Mouse (Mus musculus): ENCODE data around the gene Hist1h2ad. TPM values are rescaled to one million over a fixed set of nuclear protein-coding genes. Genes with fewer than 3 reads are reported as not detected.
A peak's percentile ranks its signal among the peaks of the same experiment; 100 is the strongest.
"Not testable (repeated sequence)": the region's sequence is repeated elsewhere in the genome, so short reads cannot be mapped to it uniquely, and the experiment has no call there.

Hist1h2ad gene
- polyA plus RNA-seq, 1 experiment, result 1.9 TPM

DNA sequence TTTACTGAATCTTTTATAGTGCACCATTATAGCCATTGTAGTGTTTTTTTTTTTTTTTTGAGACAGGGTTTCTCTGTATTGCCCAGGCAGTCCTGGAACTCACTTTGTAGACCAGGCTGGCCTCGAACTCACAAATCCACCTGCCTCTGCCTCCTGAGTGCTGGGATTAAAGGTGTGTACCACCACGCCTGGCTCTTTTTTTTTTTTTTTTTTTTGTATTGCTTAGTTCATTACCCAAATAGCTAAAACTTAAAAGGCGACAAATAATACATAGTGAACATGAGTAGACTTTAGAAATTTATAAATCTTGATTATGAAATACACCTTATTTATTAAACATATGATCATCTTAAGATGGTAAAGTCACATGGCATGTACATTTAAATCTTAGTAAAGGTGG lies 32.7 kb upstream of the Hist1h2ad start:
- DNase-seq (ENCODE audit: low spot score), result no peak

DNA sequence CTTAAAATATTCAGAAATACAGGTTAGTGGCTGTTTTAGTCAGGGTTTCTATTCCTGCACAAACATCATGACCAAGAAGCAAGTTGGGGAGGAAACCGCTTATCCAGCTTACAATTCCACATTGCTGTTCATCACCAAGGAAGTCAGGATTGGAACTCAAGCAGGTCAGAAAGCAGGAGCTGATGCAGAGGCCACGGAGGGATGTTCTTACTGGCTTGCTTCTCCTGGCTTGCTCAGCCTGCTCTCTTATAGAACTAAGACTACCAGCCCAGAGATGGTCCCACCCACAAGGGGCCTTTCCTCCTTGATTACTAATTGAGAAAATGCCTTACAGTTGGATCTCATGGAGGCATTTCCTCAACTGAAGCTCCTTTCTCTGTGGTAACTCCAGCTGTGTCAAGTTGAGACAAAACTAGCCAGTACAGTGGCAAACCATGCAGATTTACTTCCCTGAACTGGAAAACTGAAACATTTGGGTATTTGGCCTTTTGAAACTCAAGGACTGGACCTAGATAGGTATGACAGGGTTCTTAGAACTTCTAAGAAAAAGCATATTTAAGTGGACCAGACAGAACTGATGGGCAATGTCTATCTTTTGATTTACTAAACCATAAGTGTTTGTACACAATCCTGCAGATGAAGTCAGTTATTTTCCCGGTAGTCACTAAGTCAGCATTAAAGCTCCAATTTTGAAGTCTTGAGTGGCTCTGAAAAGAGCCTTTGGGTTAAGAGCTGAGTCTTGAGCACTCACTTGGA lies 31.8 kb upstream of the Hist1h2ad start:
- DNase-seq (ENCODE audit: low spot score), result not testable (repeated sequence)

DNA sequence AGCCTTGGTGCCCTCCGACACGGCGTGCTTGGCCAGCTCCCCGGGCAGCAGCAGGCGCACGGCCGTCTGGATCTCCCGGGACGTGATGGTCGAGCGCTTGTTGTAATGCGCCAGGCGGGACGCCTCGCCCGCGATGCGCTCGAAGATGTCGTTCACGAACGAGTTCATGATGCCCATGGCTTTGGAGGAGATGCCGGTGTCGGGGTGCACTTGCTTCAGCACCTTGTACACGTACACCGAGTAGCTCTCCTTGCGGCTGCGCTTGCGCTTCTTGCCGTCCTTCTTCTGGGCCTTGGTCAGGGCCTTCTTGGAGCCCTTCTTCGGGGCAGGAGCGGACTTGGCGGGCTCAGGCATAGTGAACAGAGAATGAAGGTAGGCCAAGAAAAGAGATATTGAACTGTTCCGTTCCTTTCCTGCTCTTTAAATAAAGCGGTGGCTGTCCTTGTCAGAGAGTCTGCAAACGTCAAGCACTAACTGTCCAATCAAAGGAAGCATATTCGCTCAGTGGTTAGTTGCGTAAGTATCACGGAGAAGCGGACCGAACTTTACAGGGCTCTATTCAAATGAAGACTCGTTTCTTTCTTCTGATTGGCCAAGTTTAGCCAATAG lies 31.1 kb upstream of the Hist1h2ad start, which contains the start of gene Hist1h2bh:
Hist1h2bh (minus strand) TSS at position 394 of the 609 bp plus-strand sequence.
- peak; percentile 55 for DNase-seq (ENCODE audit: low spot score)

GRCm38 (mm10) chr13:23543965-23544786 lies 30.0 kb upstream of the Hist1h2ad start, which contains the start of gene Hist1h3f:
TSS of gene Hist1h3f (plus strand) at chr13:23544052.
- peak; percentile 65 for DNase-seq (ENCODE audit: low spot score)

DNA sequence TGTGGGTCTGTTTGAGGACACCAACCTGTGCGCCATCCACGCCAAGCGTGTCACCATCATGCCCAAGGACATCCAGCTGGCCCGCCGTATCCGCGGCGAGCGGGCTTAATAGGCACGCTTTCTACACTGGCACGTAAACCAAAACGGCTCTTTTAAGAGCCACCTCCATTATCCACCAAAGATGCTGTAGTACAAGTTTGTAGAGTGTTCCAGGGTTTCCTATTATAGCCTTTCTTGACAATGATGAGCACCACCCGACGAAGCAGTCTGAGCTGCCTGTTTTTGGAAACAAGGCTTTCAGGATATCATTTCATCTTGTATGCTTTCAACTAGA lies 29.4 kb upstream of the Hist1h2ad start:
- DNase-seq (ENCODE audit: low spot score), result not testable (repeated sequence)

GRCm38 (mm10) chr13:23546694-23547093 lies 27.5 kb upstream of the Hist1h2ad start:
- no peak for DNase-seq (ENCODE audit: low spot score)

- no peak for DNase-seq (ENCODE audit: low spot score)
Observed at GRCm38 (mm10) chr13:23550761-23551145, 23.4 kb upstream of the Hist1h2ad start.

DNA sequence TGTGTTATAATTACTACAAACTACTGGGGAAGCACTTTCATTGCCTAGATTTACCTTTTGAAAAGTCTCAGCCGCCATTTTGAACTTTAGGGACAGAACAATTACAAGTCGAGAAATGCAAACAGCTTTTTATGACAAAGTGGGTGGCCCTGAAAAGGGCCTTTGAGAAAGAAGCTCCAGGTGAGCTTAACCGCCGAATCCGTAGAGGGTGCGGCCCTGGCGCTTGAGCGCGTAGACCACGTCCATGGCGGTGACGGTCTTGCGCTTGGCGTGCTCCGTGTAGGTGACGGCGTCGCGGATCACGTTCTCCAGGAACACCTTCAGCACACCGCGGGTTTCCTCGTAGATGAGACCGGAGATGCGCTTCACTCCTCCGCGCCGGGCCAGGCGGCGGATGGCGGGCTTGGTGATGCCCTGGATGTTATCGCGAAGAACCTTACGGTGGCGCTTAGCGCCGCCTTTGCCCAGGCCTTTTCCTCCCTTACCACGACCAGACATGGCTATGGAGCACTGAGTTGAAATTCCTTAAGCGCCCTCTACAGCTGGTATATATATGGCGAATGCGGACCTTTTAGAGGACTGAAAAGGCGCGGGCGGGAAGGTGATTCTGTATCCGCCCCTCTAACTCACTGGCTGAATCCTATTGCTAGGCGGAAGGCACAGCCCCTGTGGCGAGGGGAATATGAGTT lies 22.9 kb upstream of the Hist1h2ad start, which contains the start of gene Hist1h4f:
Hist1h4f (minus strand) TSS at position 503 of the 689 bp plus-strand sequence.
- peak; percentile 67 for DNase-seq (ENCODE audit: low spot score)

DNA sequence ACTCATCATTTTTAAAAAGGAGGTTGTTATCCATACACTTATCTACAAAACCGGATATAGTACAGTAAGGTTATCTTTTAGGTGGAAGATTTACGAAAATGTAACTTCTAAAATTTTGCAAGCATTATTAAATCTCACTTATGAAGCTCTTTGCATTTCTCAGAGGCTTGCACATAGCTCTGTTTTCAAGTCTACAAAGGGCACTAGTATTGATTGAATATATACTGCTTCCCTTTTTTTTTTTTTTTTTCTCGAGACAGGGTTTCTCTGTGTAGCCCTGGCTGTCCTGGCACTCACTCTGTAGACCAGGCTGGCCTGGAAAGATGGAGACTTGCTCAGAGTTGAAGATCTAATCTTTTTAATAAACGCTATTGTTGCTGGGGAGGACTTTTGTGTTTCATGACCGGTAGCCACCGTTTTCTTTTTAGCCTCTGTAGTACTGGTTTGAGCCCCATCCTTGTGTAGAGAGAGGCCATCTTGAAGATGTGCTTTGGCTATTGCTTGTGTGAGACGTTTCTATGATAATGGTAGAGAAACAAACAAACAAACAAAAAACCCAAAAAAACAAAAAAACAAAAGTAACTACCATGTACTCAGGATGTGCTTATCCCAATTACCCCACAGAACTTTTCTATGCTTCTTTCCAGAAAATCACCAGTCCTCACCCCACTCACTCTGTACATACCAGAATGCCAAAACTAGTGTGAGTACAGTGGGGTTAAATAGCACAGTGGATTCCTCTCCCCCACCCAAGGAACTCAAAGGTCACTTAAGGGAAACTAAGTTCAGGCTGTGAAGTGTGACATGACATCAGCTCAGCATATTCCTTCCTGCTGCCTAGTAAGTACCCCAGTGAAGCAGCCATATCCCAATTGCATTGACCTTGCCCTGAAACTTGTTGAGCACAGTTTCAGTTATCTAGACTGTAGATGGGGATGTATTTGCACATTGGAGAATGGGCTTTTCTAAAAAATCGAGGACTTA lies 22.0 kb upstream of the Hist1h2ad start:
- no peak for DNase-seq (ENCODE audit: low spot score)

- no peak for DNase-seq (ENCODE audit: low spot score)
Observed at GRCm38 (mm10) chr13:23552962-23553361, 21.2 kb upstream of the Hist1h2ad start, which contains the start of gene Hist1h1d. TSS of gene Hist1h1d (plus strand) at chr13:23553262.

GRCm38 (mm10) chr13:23554393-23554792 lies 19.8 kb upstream of the Hist1h2ad start:
- DNase-seq (ENCODE audit: low spot score), result no peak

GRCm38 (mm10) chr13:23554925-23555838 lies 19.0 kb upstream of the Hist1h2ad start:
- DNase-seq (ENCODE audit: low spot score), result peak; percentile 59

- peak; percentile 30 for DNase-seq (ENCODE audit: low spot score)
Observed at GRCm38 (mm10) chr13:23555839-23556416, 18.3 kb upstream of the Hist1h2ad start.

DNA sequence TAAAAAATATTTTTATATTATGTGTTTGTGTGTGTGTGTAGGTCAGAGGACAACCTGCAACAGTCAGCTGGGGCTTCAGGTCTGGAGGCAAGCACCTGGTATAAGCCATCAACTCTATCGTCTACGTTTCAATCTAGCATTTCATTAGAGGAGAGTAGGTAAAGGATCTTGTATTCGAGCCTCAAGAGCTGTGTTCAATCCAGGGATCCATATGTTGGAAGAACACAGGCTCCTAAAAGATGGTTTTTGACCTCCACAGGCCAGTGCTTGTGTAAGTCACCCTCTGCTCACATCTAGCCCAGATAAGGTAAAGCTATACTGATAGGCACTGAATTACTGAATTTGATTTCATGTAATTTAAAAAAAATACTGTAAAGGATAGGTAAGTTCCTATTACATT lies 17.3 kb upstream of the Hist1h2ad start:
- no peak for DNase-seq (ENCODE audit: low spot score)

GRCm38 (mm10) chr13:23560699-23561098 lies 13.5 kb upstream of the Hist1h2ad start:
- not testable (repeated sequence) for DNase-seq (ENCODE audit: low spot score)

DNA sequence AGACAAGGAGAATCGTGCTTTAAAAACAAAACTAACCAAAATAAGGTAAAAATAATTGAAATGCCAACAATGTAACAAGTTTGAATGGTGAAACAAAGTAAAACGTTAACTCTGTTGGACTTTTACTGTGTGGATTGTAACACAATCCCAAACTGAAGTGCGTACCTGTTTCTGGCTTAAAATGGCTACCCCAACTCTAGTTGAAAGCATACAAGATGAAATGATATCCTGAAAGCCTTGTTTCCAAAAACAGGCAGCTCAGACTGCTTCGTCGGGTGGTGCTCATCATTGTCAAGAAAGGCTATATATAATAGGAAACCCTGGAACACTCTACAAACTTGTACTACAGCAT lies 12.7 kb upstream of the Hist1h2ad start:
- DNase-seq (ENCODE audit: low spot score), result not testable (repeated sequence)

GRCm38 (mm10) chr13:23561883-23562659 lies 12.1 kb upstream of the Hist1h2ad start, which contains the start of gene Hist1h3e:
TSS of gene Hist1h3e (minus strand) at chr13:23562369.
- DNase-seq (ENCODE audit: low spot score), result peak; percentile 90
